Mouse (Mus musculus): ENCODE results near the gene Fam216a.
"Not testable (repeated sequence)": the region's sequence is repeated elsewhere in the genome, so short reads cannot be mapped to it uniquely, and the experiment has no call there.

Gene Fam216a

DNA sequence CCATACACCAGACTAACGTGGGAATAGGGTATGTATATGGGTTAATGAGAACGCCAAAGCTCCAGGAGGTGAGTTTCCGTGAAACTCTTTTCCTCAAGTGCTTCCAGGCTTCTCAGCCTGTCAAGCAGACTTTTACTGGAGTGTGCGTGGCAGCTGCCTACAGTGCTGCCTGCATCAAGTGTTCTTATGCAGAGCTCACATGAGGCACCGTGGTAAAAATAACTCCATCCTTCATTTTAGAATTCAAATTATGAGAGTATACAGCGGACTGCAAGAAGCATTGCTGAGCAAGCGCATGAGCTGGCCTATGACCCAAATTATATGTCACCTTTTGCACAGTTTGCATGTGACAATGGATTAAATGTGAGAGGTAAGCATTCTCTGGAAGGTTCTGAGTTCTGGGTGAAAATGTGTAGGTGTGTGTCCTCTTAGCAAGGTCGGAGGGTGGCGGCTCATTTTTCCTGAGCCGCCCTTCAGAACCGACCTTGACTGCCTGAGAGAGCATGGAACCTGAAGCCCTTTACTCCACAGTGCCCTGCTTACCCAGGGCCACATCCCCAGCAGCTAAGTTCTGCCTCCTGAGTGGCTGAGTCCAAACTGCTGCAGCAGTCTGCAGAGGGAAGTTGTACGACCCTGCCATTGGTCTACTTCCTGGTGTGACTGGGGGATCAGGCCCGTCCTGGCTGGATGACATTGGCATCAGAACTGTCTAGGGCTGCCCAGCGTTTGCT is 52.5 kb downstream of the Fam216a start:
- DNase-seq = no peak

DNA sequence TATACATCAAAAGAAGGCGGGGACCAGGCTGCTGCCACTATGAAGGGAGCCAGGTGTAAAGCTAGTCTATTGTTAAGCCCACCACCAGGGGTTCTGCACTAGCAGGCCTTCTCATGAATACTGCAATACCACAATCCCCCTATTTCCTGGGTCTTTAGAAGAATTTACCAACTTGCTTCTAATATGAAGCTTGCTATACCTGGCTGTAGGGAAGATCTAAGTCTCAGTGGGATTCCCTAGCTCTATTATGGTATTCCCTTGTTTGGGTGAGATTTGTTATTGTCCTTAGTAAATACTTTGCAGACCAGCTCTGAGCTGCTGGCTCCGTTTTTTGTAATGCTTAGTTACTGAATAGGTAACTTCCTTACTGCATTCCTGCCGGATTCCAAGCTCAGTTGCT is 53.2 kb downstream of the Fam216a start:
- DNase-seq = not testable (repeated sequence)

DNA sequence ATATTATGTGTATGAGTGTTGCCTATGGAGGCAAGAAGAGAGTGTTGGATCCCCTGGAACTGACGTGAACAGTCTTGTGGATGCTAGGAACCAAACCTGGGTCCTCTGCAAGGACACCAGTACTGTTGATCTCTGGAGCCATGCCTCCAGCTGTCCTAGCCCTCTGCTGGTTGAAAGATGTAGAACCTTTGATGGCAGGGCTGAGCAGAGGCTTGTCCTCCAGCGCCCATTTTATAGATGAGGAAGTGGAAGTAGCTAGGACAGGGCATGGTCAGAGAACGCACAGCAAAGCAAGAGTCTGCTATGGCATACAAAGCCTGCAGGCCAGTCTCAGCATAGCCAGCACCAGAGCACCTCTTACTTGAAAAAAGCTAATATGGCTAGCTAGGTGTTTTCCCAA is 54.1 kb downstream of the Fam216a start:
- peak; percentile 77 to 80 for DNase-seq

DNA sequence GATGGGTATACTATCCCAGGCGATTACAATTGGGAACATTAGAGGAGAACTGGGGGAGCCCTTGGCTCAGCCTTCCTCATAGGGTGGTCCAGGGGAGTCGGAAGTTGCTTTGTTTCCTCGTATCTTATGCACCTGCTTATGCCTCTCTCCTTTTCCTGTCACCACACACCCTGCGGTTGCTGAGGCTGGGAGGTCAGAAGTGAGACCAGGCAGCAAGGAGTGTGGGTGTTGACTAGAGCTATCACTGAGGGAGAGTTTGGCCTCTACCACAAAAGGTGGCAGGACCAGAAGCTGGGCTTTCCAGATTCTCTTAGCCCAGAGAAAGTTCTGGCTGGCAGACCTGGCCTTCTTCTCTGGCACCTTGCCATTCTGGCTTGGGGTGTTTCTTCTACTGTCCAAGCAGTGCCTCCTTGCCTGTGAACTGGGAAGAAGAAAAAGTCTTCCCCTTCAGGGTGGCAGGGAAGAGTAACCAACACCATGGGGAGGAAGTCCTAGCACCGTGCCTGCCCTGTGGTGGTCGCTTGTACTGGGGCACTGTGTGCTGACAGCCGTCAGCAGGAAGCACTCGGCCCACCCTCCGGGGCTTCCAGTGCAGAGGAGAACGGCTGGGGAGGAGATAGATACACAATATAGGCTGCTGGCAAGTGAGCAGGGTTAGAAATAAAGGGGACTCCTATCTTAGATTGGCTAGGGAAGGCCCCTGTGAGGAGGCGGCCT is 54.7 kb downstream of the Fam216a start:
- no peak for DNase-seq

DNA sequence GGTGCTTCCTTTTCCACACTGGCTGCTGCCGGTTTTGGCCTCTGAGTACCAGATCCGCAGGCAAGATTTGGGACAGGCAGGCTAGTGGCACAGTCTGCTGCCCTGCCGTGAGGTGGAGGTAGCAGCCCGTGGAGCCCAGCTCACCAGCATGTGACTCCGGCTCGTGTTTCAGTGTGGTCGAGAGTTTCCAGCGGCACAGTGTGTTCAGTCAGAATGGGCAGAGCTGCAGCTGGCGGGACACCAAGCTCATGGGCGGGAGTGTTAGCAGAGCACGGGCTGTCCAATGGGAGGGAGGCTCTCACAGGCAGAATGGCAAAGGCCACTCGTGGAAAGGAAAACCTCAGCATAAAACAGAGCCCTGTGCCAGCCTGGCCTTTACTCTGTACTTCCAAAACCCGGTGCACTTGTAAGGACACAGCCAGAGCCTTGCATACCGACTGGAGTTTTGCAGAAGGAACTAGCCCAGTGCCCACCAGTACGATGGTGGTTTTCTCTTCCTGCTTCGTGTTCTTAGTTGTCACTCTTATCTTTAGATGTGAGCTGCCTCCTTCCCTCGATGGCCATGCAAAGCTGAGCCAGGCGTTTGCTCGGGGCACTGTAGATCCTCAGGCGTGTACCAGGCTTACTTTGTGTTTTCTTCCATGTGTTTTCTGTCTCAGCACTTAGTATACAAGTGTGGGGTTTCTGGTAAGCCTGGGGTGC is 57.0 kb downstream of the Fam216a start:
- peak; percentile 69 to 71 for DNase-seq

Data from B cell, adult 2 months (primary cell).